In genomic region chr10:70874994-70875538, GRCm38 (mm10) we compare ENCODE assay signal across 14 mouse cellular contexts.
DNase-seq lines count a peak whose midpoint lies in the region; ATAC-seq lines count a peak whose summit lies in the region.
"Had no signal": no experiment of that assay in that cellular context is flagged by ENCODE, and none has a peak within 500 bp of the region (broad histone marks: within the 10 kb centered on the region; RNA-seq: fewer than 3 reads in every experiment).

No protein-coding gene starts in this region.

- no peaks in the 10 kb centered on the region for H3K4me1 ChIP-seq in intestine, embryonic 16.5 days (ENCODE audit: control insufficient read depth, insufficient read depth, low read length)

- H3K4me3 ChIP-seq in intestine, embryonic 16.5 days (ENCODE audit: low read length): no peak overlapping the region
- H3K4me3 ChIP-seq: gastrocnemius, adult 2 months; kidney, embryonic 15.5 days had no signal

- no peaks in the 10 kb centered on the region for H3K36me3 ChIP-seq in intestine, embryonic 16.5 days (ENCODE audit: control insufficient read depth, insufficient read depth, low read length)
- H3K36me3 ChIP-seq: kidney, embryonic 15.5 days had no signal

- no peak overlapping the region for H3K4me2 ChIP-seq in intestine, embryonic 16.5 days (ENCODE audit: low read depth, low read length)
- H3K4me2 ChIP-seq: kidney, embryonic 15.5 days had no signal

- H3K27ac ChIP-seq in intestine, embryonic 16.5 days (ENCODE audit: low read length): no peak overlapping the region
- H3K27ac ChIP-seq: gastrocnemius, adult 2 months; kidney, embryonic 15.5 days had no signal

- ATAC-seq in intestine, embryonic 16.5 days: no peak
- ATAC-seq: liver, postnatal 0 days had no signal

- intact Hi-C loops in heart, postnatal 10 days (cut with DNase I): no loop called here

- no peaks in the 10 kb centered on the region for H3K27me3 ChIP-seq in intestine, embryonic 16.5 days (replicated peaks; ENCODE audit: control insufficient read depth, insufficient read depth, low read length)
- H3K27me3 ChIP-seq: kidney, embryonic 15.5 days had no signal

- peak; percentile 58 for DNase-seq in heart, adult 11 months
- DNase-seq in heart, postnatal 10 days: no peak
- peak; percentile 14 for DNase-seq in testis, postnatal 10 days (ENCODE audit: low spot score)
- no peak for DNase-seq in testis, postnatal 14 days (ENCODE audit: low spot score)
- DNase-seq in mesoderm, embryonic 11.5 days (ENCODE audit: low read depth, low spot score): peak; percentile 47
- peak; percentile 58 for DNase-seq in telencephalon, adult 2 months (ENCODE audit: low read depth, low spot score)
- DNase-seq in layer of hippocampus, adult 11-12 months (ENCODE audit: low spot score): no peak
- DNase-seq: adrenal gland, adult 2 months; B cell, adult 2 months; cerebellum, adult 11-12 months; gastrocnemius, adult 2 months; liver, postnatal 0 days had no signal

- 57% methylated on average over 12 of the region's 12 CpGs for WGBS in intestine, embryonic 16.5 days

- no peaks in the 10 kb centered on the region for H3K9me3 ChIP-seq in intestine, embryonic 16.5 days (ENCODE audit: control insufficient read depth, low read length)
- H3K9me3 ChIP-seq: kidney, embryonic 15.5 days had no signal

- no peak overlapping the region for H3K9ac ChIP-seq in intestine, embryonic 16.5 days (ENCODE audit: low read depth, low read length)
- H3K9ac ChIP-seq: kidney, embryonic 15.5 days; liver, postnatal 0 days had no signal

Comparison
In these comparisons a context has a peak if more than half of its experiments do, and no peak if none do; other contexts are left out.
1. DNase-seq: peak in heart, adult 11 months (single experiment), testis, postnatal 10 days (single experiment), mesoderm, embryonic 11.5 days (single experiment) and telencephalon, adult 2 months (single experiment); none in heart, postnatal 10 days (0 of 2), testis, postnatal 14 days (single experiment) and layer of hippocampus, adult 11-12 months (single experiment).